Mouse (Mus musculus): ENCODE measurements around the gene Gm37240.
"Not testable (repeated sequence)": the region's sequence is repeated elsewhere in the genome, so short reads cannot be mapped to it uniquely, and the experiment has no call there.

Gm37240 gene

DNA sequence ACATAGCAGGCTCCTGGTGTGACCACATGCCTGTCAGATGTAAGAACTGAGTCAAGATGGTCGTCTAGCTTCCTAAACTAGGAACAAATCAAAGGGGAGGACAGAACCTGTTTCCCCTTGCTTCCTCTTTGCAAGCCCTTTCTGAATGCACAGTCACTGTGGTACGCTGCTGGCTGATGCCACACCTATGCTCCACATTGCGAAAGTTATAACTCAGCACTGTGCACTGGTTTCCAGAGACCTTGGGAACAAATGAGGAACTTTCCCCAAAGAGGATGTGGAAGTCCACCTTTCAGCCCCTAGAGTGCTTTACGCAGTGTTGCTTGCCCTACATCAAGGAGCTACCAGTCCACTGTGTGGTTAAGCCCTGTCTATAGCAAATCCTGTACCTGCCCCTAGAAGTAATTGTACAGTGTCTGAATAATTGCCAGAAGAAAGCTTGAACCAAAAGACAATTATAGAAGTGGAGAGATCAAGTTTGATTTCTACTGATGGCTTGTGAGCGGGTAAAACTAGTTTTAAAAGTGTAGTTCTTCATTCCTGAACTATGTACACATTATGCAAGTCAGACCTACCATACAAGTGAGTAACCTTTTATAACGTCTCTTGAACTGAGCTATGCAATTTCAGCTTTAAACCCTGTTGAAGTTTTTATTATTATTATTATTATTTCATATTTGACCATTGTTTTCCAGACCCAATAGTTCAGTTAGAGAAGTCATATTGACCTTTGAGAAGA lies 1289.2 kb downstream of the Gm37240 start:
- DNase-seq (ENCODE audit: low spot score) = no peak

DNA sequence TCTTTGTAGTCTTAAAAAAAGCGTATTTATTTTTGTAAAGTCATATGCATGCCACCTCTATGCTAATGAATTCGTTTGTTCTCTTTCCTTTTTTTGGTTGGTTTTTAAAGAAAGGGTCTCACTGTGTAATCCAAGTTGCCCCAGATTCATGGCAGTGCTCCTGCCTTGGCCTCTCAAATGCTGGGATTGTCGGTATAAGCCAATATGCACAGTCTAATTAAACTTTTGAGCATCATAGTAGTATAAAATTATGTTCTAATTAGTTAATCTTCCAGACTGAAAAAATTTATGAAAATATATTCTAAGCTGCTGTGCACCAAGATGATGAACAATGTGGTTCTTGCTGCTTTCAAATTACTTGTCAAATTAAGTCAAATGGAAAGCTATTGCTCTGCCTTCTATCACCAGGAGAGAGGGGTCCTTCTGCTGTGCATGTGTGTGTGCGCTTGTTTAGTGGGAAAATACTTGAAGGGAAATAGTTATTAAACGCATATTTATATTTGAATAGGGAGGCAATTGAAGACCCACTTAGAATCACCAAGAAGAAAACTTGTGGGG lies 1291.6 kb downstream of the Gm37240 start:
- DNase-seq (ENCODE audit: low spot score) = no peak

DNA sequence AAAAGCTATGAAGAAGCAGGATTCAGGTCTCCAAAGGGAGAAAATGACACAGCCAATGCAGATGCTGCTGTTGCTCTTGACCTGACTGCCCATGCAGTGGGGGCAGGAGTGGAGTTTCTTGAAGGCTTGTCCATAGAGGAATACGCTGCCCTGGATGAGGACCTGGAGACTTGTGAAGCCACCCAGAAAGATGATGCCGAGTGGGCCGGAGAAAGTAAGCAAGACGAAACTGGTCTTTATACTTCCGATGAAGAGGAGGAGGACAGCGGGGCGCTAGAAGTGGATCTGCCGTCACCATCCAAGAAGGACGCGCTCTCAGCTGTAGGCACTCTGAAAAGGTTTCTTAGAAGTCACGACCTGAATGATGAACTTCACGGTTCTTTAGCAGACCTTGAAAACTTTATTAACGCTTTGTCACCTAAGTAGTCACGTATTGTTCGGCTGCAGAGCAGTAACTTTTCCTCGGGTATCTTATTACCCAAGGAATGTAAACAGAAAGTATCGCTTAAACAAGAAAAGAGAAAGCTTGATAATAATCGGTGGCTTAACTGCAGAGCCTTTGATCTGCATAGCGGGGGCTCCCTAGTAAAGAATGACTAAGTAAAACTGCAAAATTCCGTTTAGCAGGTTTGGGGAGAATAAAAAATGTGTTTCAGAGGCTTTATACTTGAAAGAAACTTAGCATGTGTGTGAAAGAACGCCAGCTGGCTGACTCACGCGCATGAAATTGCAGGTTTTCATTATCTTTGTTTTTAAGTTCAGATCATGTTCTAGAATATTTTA lies 1292.2 kb downstream of the Gm37240 start:
- DNase-seq (ENCODE audit: low spot score) = no peak

DNA sequence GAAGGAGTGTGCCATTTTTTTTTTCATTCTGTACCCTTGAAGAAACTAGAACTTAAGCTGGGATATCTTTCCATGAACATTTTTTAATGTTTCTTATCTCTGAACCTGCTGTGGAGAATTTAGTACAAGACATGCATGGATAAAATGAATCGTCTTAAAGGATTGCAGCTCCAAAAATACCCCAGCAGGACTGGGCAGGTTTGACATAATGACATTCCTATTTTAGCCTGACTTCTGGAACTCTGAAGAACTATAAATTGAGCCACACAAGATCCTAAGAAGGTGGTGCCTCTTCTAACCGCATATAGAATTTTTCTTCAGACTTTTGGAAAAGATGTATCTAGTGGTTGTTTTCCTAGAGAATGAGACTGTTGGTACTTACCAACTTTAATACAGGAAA lies 1294.0 kb downstream of the Gm37240 start, which contains the start of gene Tigd4:
Gene Tigd4, plus strand, starts transcription at position 301 of the 400 bp plus-strand sequence.
- no peak for DNase-seq (ENCODE audit: low spot score)

DNA sequence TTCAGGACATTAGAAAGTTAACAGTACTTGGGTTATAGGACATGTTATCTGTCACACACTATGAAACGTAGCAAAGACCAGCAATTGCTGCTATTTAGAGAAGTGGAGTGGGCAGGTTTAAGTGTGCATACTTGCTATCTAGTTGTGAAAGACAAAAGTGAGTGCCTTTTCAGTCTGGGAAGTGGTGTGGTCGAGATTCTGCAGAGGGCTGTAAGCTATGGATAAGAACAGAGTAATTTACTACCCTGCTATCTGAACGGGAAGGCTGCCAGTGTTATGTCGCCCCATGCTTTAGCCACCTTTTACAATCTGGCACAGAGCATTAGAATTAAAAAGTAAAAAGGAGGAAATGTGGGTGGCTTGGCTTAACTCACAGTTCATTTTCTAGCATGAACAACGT lies 1300.6 kb downstream of the Gm37240 start:
- DNase-seq (ENCODE audit: low spot score) = no peak

DNA sequence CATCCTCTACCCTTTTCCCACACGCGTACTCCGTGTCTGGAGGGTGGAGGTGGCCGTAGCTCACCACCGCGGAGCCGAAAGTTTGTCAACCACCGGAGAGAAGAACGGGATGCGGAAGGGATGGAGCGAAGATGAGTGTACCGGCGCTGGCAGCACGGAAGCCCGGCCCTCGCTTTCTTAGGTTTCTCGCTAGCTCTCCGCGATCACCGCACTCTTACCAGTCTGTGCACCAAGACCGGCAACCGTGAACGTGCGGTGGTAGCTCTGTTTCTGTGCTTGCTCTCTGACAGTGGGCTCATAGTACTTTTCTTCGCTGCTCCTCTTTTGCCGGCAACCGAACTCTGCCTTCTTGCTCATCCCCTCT lies 1304.4 kb downstream of the Gm37240 start:
- no peak for DNase-seq (ENCODE audit: low spot score)

DNA sequence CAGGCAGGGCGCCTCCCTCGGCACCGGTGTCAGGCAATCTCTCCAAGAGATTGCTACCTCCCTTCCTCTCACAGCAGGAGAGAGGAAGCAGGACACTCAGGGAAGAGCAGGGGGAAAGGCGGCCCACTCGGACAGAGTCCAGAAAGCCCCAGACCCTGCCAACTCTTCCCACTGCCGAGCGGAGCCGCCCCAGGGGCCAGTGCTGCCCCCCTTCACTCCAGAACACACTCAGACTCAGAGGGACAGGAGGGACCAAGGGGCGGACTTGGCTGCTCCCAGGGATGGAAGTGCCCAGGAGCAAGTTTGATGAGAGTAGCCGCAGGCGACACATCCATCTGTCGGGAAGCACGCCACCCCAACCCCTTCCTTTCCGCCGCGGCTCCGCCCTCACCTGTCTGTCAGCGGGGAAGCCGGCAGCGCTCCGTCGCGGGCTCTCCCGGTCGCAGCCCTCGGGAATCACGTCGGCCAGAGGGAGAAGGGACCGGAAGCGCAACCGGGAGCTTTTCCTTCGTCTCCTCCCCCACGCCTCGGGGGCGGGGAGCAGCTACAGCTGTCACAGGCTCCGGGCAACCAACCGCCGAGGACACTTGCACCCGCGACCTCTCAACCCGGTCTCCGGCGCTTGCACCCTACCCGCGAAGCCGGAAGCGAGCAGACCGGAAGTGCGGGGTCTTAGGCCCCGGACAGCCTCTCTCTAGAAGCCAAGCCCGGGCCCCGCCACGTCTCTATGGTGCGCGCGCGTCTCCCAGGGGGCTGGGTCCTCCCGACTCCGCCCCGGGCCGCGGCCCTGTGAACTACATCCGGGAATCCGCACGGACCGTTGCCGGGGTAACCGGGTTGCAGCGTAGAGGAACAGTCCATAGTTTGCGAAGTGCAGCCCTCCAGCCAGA lies 1305.0 kb downstream of the Gm37240 start, which contains the start of gene Arfip1:
Gene Arfip1, minus strand, starts transcription at position 603 of the 890 bp plus-strand sequence.
- DNase-seq (ENCODE audit: low spot score) = peak; percentile 98

DNA sequence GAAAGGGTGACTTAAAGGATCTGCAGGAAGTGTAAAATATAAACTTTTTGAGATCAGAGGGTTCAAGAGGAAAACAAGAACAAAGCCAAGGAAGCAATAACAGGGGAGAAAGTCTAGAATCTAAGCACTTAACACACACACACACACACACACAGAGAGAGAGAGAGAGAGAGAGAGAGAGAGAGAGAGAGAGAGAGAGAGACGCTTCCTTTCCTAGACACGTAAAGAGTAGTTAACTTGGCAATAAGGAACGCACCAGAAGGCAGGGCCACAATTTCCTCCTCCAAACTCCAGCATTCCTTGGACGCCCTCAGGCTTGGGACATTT lies 1305.7 kb downstream of the Gm37240 start:
- DNase-seq (ENCODE audit: low spot score) = no peak

DNA sequence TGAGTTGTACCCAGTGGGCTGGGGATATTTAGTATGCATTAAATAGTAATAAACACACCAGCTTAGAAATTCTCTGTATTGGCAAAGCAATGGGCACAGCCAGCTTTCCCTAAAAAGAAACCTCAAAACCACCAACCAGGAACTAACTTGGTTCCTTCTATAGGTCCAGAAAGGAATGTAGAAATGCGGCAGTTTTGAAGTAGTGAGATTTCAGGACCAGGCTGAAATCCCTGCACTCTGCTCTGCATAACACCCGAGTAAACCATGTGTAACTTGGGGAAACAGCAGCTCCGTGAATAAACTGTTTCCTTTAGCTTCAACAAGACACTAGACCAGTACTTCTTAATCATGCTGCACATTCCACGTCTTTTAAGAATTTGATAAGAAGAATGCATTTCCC lies 1306.6 kb downstream of the Gm37240 start:
- no peak for DNase-seq (ENCODE audit: low spot score)

DNA sequence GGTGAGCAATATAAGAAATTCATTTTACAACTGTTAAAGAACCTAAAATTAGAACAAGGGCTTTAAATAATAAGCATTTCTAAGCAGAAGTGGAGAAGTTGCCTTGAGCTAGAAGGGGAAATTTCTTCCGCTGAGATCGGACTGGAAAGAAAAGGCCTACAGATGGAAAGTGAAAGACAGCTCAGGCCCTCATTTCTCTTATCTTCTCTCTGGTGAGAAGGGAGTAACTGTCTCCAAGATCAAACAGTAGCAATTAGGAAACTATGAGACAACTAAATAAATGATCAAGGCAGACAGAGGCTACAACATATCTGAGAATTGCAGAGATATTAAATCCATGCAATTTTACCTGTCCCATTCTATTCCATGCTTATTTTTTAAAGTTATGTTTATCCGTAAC lies 1316.8 kb downstream of the Gm37240 start:
- DNase-seq (ENCODE audit: low spot score) = no peak

DNA sequence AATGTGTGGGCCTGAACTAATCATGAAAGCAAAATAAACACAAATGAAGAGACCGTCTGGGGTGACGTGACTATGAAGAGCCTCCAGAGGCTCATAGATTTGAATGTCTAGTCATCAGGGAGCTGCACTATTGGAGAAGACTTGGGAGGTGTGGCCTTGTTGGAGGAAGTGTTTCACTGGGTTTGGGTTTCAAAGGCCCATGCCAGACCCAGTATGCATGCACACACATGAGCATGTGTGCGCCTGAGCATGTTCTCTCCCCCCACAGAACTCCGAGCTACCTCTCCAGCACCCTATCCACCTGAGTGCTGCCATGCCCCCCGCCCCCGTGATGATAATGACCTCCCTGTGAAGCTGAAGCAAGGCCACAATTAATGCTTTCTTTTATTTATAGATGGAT lies 1317.7 kb downstream of the Gm37240 start:
- DNase-seq (ENCODE audit: low spot score) = no peak

DNA sequence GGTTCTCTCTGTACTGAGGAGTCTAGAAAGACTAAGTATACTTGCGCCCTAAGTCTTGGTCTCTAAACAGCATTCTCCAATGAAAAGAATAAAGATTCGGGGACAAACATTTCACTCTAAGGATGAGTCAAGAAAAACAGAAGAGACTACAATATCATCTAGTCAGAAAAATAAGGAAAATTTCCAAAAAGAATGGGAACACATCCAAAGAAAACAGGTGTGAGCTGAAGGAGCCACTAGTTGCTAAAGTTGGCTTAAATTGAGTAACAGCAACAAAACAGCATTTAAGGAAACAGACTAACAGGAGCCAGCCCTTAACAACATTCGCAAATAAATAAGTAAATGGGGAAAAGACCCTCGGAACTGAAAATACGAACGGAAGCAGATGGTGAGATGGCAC lies 1318.8 kb downstream of the Gm37240 start:
- DNase-seq (ENCODE audit: low spot score) = no peak

DNA sequence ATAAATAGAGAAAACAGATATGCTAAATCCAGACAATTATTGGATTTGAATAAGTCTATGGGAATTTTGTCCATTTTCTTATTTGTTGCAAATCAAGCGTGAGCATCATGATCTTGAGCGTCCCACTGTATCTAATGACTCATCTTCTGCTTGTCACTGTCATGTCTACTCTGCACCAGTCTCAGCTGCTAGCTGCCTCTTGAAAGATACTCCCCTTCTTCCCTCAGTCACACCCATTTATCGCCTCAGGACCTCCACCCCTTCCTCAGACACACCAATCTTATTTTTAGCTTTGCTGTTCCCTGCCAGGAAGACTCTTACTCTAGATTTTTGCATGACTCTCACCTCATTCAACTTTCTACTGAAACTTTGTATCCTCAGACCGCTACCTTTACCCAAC lies 1323.9 kb downstream of the Gm37240 start:
- DNase-seq (ENCODE audit: low spot score) = no peak

DNA sequence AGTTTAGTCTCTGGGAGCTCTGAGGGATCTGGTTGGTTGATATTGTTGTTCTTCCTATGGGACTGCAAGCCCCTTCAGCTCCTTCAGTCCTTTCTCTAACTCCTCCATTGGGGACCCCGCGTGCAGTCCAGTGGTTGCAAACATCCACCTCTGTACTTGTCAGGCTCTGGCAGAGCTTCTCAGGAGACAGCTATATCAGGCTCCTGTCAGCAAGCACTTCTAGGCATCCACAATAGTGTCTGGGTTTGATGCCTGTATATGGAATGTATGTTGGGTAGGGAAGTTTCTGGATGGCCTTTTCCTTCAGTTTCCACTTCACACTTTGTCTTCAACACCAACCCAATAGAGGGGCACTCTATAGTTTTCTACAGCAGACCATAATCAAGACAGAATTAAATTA lies 1324.4 kb downstream of the Gm37240 start:
- not testable (repeated sequence) for DNase-seq (ENCODE audit: low spot score)

DNA sequence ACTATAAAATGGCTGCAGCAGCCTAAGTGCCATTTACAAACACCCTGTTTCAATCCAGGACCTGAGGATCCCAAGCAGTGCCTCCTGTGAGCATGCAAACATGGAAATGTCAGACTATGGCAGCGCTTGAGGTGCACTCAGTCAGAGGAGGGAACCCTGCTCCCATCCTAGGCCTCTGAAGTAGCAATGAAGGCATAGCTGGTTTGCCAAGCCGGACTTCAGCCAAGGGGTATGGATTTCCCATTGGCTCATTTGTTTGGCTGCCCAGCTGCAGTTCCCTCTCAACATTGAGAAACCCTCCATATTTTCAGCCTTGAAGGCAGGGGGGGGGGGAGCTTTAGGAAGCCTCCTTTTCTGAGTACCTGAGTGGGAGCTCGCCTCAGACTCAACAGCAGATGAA lies 1329.0 kb downstream of the Gm37240 start:
- DNase-seq (ENCODE audit: low spot score) = no peak

DNA sequence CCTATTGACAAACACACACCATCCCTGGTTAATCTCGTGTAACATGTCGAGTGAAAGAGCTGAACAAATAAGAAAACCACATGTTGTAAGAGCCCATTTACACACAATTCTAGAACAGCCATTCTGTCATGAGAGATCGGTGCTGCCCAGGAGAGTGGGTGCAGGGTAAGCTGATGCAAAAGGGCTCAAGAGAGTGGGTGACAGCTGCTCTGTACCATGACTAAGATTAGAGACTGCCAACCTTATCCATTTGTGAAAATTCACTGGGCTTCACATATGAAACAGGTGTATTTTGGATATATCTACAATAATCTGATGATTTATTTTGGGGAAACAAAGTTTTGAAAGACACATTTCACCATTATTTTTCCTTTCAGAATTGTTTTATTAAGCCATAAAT lies 1331.5 kb downstream of the Gm37240 start:
- no peak for DNase-seq (ENCODE audit: low spot score)

DNA sequence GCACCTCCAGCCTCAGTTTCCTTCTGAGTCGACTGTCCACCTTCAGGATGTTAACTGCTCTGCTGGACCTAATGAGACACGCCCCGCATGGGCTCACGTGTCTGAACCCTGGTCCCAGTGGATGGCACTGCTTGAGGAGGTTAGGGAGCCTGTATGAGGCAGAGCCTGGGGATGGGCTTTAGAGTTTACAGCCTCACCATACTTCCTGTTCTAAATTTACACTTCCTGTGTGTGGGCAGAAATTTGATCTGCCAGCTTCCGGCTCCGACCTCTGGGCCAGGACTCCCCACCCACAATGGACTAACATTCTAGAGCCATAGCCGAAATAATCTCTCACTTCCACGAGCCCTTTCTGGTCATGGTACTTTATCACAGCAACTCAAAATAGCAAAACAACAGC lies 1340.1 kb downstream of the Gm37240 start:
- no peak for DNase-seq (ENCODE audit: low spot score)

DNA sequence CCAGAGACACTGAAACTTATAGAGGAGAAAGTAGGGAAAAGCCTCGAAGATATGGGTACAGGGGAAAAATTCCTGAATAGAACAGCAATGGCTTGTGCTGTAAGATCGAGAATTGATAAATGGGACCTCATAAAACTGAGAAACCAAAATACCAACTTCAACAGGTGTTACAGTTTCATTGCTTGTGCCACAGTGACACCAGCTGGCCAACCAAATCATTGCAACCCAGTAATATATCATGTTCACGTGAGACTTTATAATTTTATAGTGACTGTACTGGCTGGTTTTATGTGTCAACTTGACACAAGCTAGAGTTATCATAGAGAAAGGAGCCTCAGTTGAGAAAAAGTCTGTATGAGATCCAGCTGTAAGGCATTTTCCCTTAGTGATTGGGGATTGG lies 1344.9 kb downstream of the Gm37240 start:
- DNase-seq (ENCODE audit: low spot score) = peak; percentile 63

DNA sequence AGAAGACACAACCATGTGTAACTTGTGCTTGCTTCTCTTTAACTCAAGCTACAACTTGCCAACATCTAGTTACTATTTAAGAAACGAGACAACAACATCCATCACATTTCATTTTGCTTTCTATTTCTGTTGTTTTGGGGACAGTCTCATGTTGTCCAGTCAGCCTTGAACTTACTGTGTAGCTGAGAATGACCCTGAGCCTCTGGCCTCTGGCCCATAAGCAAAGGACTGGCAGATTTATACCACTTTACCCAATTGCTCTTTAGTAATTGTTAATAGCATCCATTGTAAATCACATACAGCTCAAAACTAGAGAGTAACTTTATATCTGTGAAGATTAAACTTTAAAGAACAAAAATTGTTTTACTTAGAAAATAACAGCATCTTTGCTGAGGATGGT lies 1345.4 kb downstream of the Gm37240 start:
- no peak for DNase-seq (ENCODE audit: low spot score)

DNA sequence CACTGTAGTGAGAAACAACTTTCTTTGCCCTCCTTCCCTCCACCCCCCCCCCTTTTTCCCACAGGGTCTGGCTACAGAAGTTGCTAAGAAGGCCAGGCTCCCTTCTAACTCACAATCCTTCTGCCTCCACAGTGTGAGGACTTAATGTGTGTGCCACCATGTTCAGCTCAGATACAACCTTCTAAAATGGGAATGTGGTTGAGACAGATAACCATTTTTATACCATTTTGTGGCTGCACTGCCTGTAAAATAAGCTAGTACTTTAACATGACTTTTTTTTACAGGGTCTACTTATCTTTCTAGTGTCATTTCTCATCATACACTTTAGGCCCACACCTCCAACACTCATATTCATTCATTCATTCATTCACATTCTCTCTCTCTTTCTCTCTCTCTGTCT lies 1346.7 kb downstream of the Gm37240 start:
- no peak for DNase-seq (ENCODE audit: low spot score)

DNA sequence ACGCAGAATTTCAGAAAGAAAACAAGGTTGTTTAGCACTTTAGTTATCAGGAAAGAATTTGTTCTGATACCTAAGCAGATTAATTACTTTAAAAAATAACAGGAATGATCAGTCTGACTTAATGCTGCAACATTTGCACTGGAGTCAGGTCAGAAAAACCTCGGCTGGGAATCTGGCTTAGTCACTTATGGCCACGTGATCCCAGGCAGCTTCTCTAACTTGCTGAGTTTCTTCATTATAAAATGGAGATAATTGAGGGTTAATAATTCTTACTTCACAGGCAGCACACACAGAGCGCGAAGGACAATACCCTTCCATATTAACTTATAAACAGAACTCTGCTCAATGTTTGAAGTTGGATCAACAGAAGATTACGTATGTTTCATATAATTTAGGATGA lies 1350.3 kb downstream of the Gm37240 start:
- peak; percentile 10 for DNase-seq (ENCODE audit: low spot score)

DNA sequence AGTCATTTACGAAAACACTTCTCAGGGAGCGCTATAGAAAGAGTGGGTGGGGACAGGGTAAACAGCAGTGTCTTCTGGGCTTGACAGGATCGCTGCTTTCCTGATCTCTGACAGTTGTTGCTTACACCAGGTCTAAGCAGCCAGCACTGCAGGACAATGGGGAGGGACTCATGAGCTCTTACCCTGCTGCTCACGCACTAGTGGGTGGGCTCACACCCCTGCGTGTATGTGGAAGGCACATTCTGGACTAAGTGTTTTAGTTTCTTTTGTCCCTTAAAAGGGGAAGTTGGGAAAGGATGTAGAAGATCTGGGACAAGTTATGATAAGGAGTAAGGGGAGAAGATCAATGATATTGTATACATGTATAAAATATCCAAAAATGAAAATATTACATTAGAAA lies 1354.1 kb downstream of the Gm37240 start:
- no peak for DNase-seq (ENCODE audit: low spot score)

Data from MN1 (cell line).